Mouse (Mus musculus): ENCODE measurements around the gene Tspan18. TPM values are rescaled to one million over a fixed set of nuclear protein-coding genes. Genes with fewer than 3 reads are reported as not detected.

Gene Tspan18
- total RNA-seq, 1 experiment from 2014 or later: not detected

- ATAC-seq (replicated peaks in 1 of 2; ENCODE audit: insufficient read depth in 1 of 2, low FRiP score in 2 of 2, low TSS enrichment in 1 of 2, low read depth in 1 of 2, poor library complexity in 2 of 2, severe bottlenecking in 2 of 2): no peak
Observed at GRCm38 (mm10) chr2:93214192-93214591, 120.1 kb downstream of the Tspan18 start.

- no peak for ATAC-seq (replicated peaks in 1 of 2; ENCODE audit: insufficient read depth in 1 of 2, low FRiP score in 2 of 2, low TSS enrichment in 1 of 2, low read depth in 1 of 2, poor library complexity in 2 of 2, severe bottlenecking in 2 of 2)
Observed at GRCm38 (mm10) chr2:93212865-93213264, 121.4 kb downstream of the Tspan18 start.

- no peak for ATAC-seq (replicated peaks in 1 of 2; ENCODE audit: insufficient read depth in 1 of 2, low FRiP score in 2 of 2, low TSS enrichment in 1 of 2, low read depth in 1 of 2, poor library complexity in 2 of 2, severe bottlenecking in 2 of 2)
Observed at GRCm38 (mm10) chr2:93212386-93212785, 121.9 kb downstream of the Tspan18 start.

- ATAC-seq (replicated peaks in 1 of 2; ENCODE audit: insufficient read depth in 1 of 2, low FRiP score in 2 of 2, low TSS enrichment in 1 of 2, low read depth in 1 of 2, poor library complexity in 2 of 2, severe bottlenecking in 2 of 2): no peak
Observed at GRCm38 (mm10) chr2:93206126-93206525, 128.2 kb downstream of the Tspan18 start.

- 0 out of 4 replicates have a peak, but pooled peaks of 1 of the 2 experiments have one; percentile 18 for ATAC-seq (replicated peaks in 1 of 2; ENCODE audit: insufficient read depth in 1 of 2, low FRiP score in 2 of 2, low TSS enrichment in 1 of 2, low read depth in 1 of 2, poor library complexity in 2 of 2, severe bottlenecking in 2 of 2)
Observed at GRCm38 (mm10) chr2:93204571-93204970, 129.7 kb downstream of the Tspan18 start.

GRCm38 (mm10) chr2:93203682-93204081, 130.6 kb downstream of the Tspan18 start:
- ATAC-seq (replicated peaks in 1 of 2; ENCODE audit: insufficient read depth in 1 of 2, low FRiP score in 2 of 2, low TSS enrichment in 1 of 2, low read depth in 1 of 2, poor library complexity in 2 of 2, severe bottlenecking in 2 of 2): 0 out of 4 replicates have a peak, but pooled peaks of 1 of the 2 experiments have one; percentile 32

GRCm38 (mm10) chr2:93202782-93203181, 131.5 kb downstream of the Tspan18 start:
- no peak for ATAC-seq (replicated peaks in 1 of 2; ENCODE audit: insufficient read depth in 1 of 2, low FRiP score in 2 of 2, low TSS enrichment in 1 of 2, low read depth in 1 of 2, poor library complexity in 2 of 2, severe bottlenecking in 2 of 2)

- ATAC-seq (replicated peaks in 1 of 2; ENCODE audit: insufficient read depth in 1 of 2, low FRiP score in 2 of 2, low TSS enrichment in 1 of 2, low read depth in 1 of 2, poor library complexity in 2 of 2, severe bottlenecking in 2 of 2): no peak
Observed at GRCm38 (mm10) chr2:93201997-93202396, 132.3 kb downstream of the Tspan18 start.

GRCm38 (mm10) chr2:93200681-93201340, 133.5 kb downstream of the Tspan18 start:
- no peak for ATAC-seq (replicated peaks in 1 of 2; ENCODE audit: insufficient read depth in 1 of 2, low FRiP score in 2 of 2, low TSS enrichment in 1 of 2, low read depth in 1 of 2, poor library complexity in 2 of 2, severe bottlenecking in 2 of 2)

GRCm38 (mm10) chr2:93199531-93199974, 134.8 kb downstream of the Tspan18 start:
- peak in 1 of 2 experiments; percentile 36; a peak in 1 of 4 replicates for ATAC-seq (replicated peaks in 1 of 2; ENCODE audit: insufficient read depth in 1 of 2, low FRiP score in 2 of 2, low TSS enrichment in 1 of 2, low read depth in 1 of 2, poor library complexity in 2 of 2, severe bottlenecking in 2 of 2)

- ATAC-seq (replicated peaks in 1 of 2; ENCODE audit: insufficient read depth in 1 of 2, low FRiP score in 2 of 2, low TSS enrichment in 1 of 2, low read depth in 1 of 2, poor library complexity in 2 of 2, severe bottlenecking in 2 of 2): peak; percentile 73 to 75; a peak in 3 of 4 replicates
Observed at GRCm38 (mm10) chr2:93198846-93199245, 135.5 kb downstream of the Tspan18 start.

GRCm38 (mm10) chr2:93193806-93194205, 140.5 kb downstream of the Tspan18 start:
- ATAC-seq (replicated peaks in 1 of 2; ENCODE audit: insufficient read depth in 1 of 2, low FRiP score in 2 of 2, low TSS enrichment in 1 of 2, low read depth in 1 of 2, poor library complexity in 2 of 2, severe bottlenecking in 2 of 2): no peak

GRCm38 (mm10) chr2:93192671-93193080, 141.6 kb downstream of the Tspan18 start:
- ATAC-seq (replicated peaks in 1 of 2; ENCODE audit: insufficient read depth in 1 of 2, low FRiP score in 2 of 2, low TSS enrichment in 1 of 2, low read depth in 1 of 2, poor library complexity in 2 of 2, severe bottlenecking in 2 of 2): peak; percentile 88 to 89

GRCm38 (mm10) chr2:93192182-93192560, 142.1 kb downstream of the Tspan18 start:
- ATAC-seq (replicated peaks in 1 of 2; ENCODE audit: insufficient read depth in 1 of 2, low FRiP score in 2 of 2, low TSS enrichment in 1 of 2, low read depth in 1 of 2, poor library complexity in 2 of 2, severe bottlenecking in 2 of 2): peak; percentile 13 to 29; a peak in 1 of 4 replicates

- no peak for ATAC-seq (replicated peaks in 1 of 2; ENCODE audit: insufficient read depth in 1 of 2, low FRiP score in 2 of 2, low TSS enrichment in 1 of 2, low read depth in 1 of 2, poor library complexity in 2 of 2, severe bottlenecking in 2 of 2)
Observed at GRCm38 (mm10) chr2:93191488-93192181, 142.7 kb downstream of the Tspan18 start.

GRCm38 (mm10) chr2:93190771-93191487, 143.4 kb downstream of the Tspan18 start:
- ATAC-seq (replicated peaks in 1 of 2; ENCODE audit: insufficient read depth in 1 of 2, low FRiP score in 2 of 2, low TSS enrichment in 1 of 2, low read depth in 1 of 2, poor library complexity in 2 of 2, severe bottlenecking in 2 of 2): no peak

GRCm38 (mm10) chr2:93188761-93189458, 145.4 kb downstream of the Tspan18 start:
- no peak for ATAC-seq (replicated peaks in 1 of 2; ENCODE audit: insufficient read depth in 1 of 2, low FRiP score in 2 of 2, low TSS enrichment in 1 of 2, low read depth in 1 of 2, poor library complexity in 2 of 2, severe bottlenecking in 2 of 2)

Measured in hematopoietic stem cell, adult 5-6 weeks (primary cell).